Mouse (Mus musculus): ENCODE measurements at regions not wholly inside any gene's neighbourhood (a gene's known extent, or its start where the extent isn't known, plus 50 kb on each side); places are given as distances from the start of the nearest gene placed in this dataset.

DNA sequence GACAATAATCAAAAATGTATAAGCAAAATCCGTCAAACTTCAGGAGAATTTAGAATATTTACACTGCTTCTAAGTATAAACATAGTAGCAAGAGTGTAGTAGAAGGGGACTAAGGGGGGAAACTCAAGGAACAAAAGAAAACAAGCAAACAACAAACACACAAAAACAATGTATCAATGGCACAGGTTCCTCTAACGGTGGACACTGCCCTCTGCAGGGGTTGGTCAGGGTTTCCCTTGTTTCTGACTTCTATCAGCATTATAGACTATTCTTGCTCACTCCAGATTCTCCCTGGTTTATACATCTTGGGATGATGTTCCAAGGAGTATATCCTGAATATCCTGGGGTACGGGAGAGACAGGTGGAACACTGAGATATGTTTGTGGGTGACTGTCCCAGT, 147.3 kb upstream of the Ppp2r3a start:
- DNase-seq (ENCODE audit: low read depth): no peak

DNA sequence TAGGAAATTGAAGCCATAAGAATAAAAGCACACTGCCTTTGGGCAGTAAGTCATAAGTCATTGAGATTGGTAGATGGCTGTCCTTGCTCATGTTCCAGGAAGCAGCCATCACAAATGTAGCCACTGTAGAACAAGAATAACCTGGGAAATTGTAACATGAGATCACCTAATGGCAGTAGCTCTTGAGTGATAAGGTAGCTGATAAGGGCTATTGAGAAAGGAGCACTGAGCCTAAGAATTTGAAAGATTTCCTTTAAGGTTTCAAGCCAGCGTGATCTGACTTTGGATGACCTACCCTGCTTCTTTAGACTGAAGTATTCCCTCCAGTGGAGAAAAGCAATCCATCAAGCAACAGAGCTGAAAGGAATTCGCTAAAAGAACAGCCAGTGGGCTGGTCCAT, 117.8 kb upstream of the Ppp2r3a start:
- DNase-seq (ENCODE audit: low read depth): no peak

DNA sequence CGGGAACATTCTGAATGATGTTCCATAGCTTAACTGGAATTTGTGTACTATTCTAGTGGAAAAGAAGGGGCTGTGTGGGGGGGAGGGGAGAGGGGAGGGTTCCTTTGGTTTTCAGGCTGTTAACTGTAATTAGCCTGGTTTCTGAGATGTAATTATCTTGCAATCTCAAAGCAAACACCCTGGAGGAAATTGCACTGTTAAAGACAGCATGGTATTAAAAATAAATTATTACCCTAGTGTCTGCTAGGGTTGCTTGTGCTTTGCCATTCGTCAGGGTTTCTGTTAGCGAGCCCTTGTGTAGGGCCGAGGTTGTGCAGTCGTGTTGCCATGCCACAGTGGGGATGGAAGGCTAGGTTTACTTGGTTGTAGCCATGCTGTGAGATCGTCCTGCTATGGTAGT, 105.0 kb upstream of the Ppp2r3a start:
- no peak for DNase-seq (ENCODE audit: low read depth)

DNA sequence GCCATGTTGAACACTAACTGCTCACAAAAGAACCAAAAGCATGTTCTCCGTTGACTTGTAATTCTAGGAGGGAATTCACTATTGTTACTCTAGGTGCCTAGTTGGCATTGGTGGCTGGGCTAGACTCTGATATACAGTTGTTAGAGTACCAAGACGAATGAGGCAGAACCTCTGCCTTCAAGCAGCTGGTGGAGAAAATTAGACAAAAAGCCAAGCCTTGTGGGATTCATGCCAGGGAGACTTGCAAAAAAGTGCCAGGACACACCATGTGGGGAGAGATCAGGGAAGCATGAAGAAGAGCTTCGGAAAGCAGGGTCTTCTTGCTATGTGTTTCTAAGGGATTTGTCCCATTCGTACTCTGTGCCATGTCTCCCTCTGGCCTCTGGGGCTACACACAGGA, 97.2 kb upstream of the Ppp2r3a start:
- DNase-seq (ENCODE audit: low read depth): no peak

DNA sequence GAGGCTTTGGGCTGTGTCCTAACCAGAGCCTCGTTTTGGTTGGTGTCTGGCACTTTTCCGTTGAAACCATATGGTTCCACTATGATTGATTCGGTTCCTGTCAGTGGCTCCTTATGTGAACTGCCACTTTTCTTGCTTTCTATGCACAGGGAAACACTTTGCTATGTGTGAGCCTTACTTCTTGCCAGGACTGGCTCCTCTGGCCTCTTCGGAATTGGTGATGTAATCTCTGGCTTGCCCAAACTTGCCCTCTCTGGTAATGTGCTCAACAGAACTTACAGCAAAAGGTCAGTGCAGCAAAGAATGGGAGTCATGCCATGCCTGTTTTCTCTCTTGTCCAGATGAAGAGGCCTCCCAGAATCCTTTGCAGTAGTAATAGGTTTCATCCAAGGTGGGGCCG, 91.3 kb upstream of the Ppp2r3a start:
- DNase-seq (ENCODE audit: low read depth): no peak

DNA sequence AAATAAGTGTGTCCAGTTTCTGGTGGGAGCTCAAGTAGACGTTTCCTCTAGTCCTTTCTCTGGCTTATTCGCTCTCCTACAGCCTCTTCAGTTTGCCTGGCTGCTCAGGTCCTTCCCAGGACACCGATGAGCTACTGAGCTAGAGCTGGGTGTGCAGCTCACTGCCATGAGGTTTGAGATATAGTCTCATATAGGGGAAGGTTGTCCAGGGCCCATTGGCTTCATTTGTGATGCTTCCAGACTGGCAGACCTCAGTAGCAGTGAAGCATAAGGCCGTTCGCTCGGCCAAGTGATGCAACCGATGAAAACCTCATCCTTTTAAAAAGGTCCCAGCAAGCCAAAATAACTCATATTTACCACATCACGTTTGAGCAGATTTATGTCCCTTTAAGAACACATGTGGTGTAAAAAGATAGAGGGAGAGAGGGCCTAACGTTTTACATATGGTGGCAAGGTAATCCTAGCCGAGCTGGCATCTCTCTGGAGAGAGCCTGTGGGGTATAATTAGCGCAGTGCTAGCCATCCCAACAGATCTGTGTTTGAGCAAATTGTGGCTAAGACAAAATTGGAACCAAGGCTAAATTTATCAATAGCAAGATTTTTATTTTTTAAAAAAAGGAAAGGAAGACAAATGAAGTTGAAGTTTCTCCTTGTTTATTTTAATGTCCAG, 89.3 kb upstream of the Ppp2r3a start:
- no peak for DNase-seq (ENCODE audit: low read depth)

DNA sequence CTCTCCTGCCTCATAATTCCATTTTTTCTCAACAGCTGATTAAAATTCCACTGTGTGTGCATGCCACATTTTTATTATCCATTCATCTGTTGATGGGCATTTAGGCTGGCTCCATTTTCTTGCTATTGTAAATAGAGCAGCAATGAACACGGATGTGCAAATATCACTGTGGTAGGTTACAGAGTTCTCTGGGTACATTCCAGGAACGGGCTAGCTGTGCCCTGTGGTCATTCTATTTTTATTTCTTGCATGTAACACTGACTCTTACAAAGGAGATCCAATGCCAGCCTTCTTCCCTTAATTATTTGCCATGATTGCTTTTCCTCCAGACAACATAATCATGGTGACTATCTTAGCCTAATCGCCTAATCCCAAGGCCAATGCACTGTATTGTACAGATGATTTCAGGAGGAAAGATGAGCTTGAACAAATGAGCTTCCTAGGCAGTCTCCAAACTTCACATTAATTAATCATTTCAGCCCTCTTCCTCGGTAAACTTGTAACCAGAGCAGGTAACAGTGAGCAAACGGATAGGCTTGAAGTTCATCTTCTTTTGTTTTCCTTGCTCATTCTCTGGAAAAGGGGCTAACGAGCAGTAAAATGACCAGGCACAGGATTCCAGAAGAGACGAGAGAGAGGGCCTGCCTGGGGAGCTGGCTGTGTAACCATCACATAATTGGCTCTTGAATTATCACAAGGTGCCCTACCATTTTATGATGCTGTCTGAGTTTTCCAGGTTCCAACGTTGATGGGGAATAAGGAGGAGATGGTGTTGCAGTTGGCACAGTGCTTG, 77.6 kb upstream of the Ppp2r3a start:
- no peak for DNase-seq (ENCODE audit: low read depth)

DNA sequence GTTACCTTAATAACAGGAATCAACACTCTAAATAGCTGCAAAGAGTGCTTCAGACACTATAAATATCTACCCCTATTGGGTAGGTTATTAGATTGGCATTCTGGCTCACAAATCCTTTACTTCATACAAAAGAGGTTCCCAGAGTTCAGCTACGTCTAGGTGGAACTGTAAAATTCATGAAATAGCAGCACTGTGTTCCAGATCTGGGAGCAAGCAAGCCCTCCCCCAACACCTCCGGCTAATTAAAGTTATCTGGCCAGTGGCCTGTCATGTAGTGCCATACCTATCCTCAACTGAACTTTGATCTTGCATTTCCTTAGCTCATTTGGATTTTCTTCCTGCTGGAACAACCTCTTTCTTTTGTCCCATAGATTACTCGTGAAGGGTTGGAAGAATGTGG, 75.4 kb upstream of the Ppp2r3a start:
- DNase-seq (ENCODE audit: low read depth): no peak

DNA sequence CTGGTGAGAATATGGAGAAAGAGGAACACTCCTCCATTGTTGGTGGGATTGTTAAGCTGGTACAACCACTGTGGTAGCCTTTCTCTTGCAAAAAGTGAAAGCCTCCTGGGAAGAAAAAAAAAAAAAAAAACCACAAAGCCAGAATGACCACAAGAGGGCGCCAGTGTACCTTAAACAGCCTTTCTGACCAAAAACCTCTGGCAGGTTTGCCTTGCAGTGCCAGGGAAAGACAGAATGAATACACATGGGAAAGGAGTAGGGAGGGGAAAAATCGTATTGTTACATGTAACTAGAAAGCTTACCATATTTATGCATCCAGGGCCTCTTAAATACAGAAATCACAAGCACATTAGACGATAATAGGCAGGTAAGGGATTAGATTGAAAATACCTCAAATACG, 62.4 kb upstream of the Ppp2r3a start:
- peak; percentile 33 for DNase-seq (ENCODE audit: low read depth)

DNA sequence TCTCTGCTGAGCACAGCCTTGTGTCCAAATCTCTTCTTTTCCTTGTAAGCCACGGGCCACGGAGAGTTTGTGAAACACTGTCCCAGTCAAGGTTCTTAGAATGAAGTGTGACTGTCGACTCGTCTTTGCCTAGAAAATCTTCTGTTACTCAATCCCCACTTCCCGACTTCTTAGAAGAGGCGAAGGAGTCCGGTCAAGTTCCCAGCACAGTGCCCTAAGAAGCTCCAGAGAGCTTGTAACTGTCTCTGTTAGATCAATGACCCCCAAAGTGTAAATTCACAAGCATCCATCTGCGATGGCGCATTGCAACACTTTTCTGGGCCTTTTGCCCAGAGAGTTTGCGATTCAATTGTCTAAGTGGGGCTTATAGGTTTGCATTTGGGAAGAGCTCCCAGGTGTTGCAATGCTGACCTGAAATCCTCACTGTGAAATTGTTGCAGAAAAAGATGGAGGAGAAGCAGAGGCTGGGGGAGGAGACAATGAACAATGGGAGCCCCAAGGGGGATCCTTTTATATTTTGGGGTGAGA, 54.9 kb upstream of the Ppp2r3a start:
- no peak for DNase-seq (ENCODE audit: low read depth)

DNA sequence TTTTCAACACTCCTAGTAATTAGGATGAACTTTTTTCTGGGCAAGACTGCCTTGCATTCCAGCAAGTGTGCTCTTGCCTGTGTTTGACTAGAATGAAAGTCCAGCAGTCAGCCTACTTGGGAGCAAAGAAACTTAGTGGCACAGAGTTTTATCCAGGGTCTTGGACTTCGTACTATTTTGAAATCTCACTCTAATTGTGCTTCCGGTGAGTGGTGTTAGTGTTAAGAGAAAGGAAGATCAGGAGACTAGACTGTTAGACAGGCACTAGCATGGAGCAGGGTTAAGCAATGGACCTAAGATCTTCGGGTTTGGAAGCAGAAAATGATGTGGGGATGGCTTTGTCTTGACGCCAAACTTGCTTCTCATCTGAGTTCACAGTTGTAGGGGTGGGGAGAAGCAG, 54.1 kb upstream of the Ppp2r3a start:
- no peak for DNase-seq (ENCODE audit: low read depth)

All from c-Kit-positive CD71-negative TER-119-negative erythroid progenitor cells, embryonic 14.5 days (primary cell).